Mouse (Mus musculus) T-helper 1 cell (primary cell): Measurements from ENCODE around the gene Rbl1.
"Not testable (repeated sequence)": the region's sequence is repeated elsewhere in the genome, so short reads cannot be mapped to it uniquely, and the experiment has no call there.

ENCODE experiments used
- in situ Hi-C: fragments of 300-600 bp; cut with MboI, MseI; formaldehyde crosslinking; loops from one replicate; pipeline ENCODE4 v1.15.1; 2025; ENCODE audit warnings: high pct_unique_total_duplicates

Gene Rbl1

DNA sequence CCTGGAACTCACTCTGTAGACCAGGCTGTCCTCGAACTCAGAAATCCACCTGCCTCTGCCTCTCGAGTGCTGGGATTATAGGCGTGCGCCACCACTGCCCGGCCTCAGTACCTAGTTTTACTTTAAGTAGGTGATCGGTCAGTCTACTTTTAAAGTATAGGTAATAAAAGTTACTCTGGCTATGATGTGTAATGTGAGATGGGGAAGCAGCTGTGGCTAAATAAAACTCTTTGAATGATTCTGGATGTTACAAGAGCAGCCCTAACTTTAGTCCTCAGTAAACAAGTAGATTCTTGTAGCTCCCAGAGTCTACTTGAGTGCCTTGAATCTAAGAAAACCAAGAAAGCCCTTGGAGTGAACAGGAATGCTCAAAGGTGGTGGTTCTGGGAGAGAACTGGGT is 31.4 kb downstream of the Rbl1 start:
- in situ Hi-C loops: no loop called here

DNA sequence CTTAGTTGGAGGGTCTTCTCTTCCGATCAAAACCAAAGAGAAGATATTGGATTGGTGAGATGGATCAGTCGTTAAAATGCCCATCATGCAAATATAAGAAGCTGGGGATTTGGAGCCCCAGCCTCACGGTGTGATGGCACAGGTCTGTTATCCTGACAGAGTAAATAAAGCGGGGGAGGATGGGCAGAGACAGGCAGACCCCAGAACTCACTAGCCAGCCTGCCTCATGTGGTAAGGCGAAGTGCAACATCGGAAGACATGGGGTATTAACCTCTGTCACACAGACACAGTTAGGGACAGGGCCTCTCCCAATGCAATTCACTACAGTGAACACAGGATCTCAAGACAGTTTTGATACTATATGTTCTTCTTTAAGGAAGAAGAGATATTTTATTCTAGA is 33.7 kb downstream of the Rbl1 start:
- in situ Hi-C loops: no loop called here

DNA sequence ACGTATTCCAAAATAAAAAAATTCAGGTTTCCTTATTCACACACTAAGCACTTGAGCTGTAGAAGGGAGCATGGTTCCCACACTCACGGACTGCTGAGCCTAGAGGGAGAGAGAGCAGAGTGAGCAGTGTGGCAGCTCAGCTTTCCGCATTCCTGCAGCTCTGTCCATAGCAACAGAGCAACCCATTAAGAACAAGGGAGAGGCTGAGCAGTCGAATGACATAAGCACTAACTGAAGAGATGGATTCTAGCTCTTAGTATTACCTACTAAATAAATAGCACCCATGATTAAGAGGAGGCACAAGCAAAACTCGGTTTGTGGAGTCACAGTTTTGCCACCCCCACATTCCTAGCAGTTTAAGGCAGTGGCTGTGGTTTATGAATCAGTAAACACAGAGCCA is 34.2 kb downstream of the Rbl1 start:
- in situ Hi-C loops: no loop called here

DNA sequence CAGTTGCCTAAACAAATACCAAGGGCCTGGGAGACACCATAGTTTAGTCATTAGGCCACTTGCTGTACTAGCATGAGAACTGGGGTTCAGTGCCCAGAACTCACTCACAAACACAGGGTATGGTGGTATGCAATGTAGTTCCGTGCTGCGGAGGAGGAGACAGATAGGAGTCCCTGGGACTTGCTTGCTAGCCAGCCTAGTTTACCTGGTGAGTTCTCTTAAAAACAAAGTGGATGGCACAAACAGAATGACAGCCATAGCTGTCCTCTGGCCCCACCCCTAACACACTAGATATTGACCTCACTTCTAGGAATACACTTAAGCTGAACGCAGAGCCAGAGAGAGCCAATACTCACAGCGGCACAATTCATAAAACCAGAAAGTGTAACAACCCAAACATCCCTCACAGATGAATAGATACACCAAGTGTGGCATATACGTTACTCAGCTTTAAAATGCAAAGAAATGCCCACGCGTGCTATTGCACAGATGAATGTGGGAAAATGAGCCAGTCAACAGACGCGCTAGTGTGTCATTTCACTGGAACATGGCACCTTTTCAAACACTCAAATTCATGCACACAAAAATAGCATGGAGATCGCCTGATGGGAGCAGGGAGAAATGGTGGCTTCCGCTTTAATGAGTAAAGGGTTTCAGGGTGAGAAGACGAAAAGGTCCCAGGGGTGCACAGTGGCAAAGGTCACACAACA is 37.8 kb downstream of the Rbl1 start:
- in situ Hi-C loops: no loop called here

DNA sequence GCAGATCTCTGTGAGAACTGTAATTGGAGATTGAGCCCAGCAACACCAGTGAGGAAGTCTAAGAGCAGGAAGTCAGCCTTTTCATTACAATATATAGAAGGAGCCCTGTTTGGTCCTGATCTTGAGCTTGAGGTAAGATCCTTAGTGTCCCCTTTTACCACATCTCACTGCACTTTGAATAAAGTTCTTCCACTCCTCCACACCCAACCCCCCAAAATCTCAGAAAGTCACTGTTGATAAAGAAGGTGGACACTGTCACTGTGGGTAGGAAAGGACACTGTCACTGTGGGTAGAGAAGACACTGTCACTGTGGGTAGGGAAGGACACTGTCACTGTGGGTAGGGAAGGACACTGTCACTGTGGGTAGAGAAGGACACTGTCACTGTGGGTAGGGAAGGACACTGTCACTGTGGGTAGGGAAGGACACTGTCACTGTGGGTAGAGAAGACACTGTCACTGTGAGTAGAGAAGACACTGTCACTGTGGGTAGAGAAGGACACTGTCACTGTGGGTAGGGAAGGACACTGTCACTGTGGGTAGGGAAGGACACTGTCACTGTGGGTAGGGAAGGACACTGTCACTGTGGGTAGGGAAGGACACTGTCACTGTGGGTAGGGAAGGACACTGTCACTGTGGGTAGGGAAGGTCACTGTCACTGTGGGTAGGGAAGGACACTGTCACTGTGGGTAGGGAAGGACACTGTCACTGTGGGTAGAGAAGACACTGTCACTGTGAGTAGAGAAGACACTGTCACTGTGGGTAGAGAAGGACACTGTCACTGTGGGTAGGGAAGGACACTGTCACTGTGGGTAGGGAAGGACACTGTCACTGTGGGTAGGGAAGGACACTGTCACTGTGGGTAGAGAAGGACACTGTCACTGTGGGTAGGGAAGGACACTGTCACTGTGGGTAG is 38.8 kb downstream of the Rbl1 start:
- in situ Hi-C loops: not testable (repeated sequence)

DNA sequence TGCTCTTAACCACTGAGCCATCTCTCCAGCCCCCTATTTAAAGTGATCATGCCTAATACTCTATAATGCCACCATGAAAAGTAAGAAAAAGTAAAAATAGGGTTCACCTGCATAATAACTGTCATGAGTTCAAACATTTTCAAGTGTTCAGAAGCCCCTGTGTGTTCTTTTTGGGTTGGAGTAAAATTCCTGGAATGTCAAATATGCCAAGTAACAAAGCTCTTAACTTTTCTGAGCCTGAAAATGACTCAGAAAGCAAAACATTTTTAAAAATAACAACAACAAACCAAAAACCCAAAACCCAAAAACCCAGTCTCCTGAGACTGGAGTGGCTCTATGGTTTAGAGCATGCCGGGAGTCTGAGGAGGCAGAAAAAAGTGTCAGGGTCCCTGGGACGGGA is 40.2 kb downstream of the Rbl1 start:
- in situ Hi-C loops: no loop called here

DNA sequence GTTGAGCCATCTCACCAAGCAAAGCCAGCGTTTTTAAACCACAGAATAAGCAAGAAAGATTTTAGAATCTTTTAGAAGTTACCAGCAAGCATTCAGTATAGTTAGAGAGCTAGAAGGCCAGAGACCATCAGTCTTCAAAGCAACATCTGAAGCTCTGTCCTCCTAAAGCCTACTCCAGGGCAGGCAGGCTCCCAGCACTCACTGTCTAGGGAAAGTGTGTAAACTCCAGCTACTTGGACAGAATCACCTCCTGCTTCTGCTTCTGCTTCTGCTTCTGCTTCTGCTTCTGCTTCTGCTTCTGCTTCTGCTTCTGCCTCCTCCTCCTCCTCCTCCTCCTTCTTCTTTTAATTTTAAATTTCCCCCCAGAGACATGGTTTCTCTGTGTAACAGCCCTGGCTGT is 48.3 kb downstream of the Rbl1 start:
- in situ Hi-C loops: no loop called here

DNA sequence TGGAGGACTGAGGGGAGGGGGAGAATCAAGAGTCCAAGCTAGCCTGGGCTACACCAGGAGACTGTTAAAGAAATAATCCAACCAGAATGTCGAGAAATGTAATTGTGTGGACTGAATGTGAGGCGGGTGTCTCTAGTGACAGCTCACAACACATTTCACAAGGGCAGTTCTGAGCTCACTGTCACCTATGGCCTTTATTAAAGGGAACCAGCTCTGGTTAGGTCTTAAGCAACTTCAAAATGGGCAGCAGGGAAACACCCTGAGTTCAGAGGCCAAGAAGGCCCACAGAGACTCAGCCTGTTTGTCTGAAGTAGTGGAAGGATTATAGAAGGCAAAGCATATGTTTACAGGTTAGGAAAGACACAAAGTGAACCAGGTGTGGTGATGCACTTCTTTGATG is 51.1 kb downstream of the Rbl1 start:
- in situ Hi-C loops: no loop called here

DNA sequence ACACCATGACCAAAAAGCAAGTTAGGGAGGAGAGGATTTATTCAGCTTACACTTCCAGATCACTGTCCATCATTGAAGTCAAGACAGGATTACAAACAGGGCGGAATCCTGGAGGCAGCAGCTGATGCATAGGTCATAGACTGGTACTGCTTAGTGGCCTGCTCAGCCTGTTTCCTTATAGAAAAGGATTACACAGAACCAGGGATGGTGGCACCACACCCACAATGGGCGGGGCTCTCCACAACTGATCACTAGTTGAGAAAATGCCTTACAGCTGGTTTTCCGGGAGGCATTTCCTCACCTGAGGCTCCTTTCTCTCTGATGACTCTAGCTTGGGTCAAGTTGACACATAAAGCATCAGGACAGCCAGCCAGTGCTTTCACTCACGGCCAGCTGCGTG is 55.9 kb downstream of the Rbl1 start:
- in situ Hi-C loops: no loop called here

DNA sequence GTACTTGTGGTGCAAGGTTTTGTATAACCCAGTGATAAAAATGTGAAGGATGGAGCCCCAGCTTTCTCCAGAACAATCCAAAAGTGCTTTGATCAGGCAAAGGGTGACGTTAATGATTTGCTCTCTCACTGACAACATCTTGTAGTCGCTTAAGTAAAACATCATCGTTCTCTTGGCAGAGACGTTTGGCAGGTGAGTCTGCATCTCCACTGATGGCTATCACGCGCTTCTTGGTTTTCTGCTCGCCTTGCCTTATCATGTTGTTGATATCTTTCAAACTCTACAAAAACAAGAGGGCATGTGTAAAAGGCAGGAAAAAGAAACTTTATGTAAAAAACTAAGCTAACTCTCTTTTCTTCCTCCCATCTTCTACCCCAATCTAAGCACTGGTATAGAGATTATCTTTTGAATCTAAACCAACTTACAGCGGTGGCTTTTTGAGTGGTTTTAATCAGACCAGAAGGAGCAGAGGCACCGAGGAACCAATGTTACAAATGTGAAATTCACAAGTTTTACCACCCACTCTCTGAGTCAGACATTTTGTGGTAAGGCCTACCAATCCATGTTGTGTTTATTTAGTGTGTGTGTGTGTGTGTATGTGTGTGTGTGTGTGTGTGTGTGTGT is 56.8 kb downstream of the Rbl1 start:
- in situ Hi-C loops: no loop called here

DNA sequence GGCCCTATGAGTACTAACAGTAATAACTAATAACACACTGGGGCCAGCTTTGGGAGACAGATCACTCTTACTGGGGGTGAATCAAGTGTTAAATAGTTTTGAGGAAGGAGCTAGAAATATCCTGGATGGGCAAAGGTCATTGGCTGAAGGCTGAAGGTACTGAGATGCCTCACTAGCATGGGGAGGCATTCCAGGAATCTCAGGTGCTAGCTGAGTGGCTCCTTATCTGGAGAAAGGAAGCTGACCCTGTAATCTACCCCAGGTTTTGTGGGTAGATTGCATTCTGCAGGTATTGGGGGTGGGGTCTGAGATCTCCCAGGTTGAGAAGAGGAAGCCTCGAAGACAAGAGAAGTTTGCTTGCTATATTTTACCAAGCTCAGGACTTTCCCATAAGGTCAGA is 59.2 kb downstream of the Rbl1 start:
- in situ Hi-C loops: no loop called here

DNA sequence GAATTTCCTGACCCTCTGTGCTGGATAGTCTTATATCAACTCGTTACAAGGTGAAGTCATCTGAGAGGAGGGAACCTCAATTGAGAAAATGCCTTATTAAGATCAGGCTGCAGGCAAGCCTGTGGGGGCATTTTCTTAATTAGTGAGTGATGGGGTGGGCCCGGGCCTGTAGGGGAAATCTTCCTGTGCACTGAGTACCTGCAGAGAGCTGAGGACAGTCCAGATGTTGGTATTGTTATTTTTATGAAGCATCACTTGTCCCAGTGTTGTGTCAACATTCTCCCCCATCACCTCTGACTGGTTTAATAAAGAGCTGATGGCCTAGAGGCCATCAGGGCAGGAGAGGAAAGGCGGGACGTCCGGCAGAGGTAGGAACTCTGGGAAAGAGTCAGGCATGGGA is 60.2 kb downstream of the Rbl1 start:
- in situ Hi-C loops: no loop called here

DNA sequence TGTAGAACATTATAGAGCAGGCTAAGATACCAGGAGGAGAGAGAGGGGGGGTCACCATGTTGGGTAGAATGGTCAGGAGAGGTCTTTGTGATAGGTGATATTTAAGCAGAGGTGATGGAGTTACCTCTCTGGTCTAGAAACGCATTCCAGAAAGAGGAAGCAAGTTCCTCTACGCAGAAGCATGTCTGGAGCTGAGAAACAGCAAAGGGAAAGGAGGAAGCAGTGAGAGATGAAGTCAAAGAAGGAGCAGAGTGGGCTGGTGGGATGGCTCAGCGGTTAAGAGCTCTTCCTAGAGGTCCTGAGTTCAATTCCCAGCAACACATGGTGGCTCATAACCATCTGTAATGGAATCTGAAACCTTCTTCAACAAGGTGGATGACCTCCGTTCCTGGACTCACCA is 62.4 kb downstream of the Rbl1 start:
- in situ Hi-C loops: no loop called here

DNA sequence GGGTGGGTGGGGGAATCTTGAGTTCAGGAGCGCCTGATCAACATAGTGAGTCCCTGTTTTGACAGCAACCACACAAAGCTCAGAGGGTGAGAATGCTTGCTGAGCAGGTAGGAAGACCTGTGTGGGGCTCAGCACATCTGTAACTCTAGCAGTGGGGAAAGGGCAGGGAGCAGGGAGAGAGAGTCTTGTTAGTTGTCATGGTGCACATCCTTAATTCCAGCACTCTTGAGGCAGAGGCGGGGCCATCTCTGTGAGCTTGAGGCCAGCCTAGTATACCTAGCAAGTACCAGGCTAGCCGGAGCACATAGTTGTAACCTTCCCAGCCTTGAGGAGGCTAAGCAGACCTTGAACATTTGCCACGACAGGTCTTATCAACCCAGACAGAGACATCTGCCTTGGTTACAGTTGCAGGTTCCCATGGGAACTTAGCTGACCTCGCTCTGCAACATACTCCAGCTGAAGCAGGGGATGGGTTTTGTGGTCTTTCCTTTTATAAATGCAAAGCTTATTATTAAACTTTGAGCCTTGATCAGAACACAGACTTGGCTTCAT is 65.0 kb downstream of the Rbl1 start:
- in situ Hi-C loops: loop anchor here (5.0 kb wide), 1 partner anchor 63 kb away; the partner anchor contains the start of gene Rbl1

DNA sequence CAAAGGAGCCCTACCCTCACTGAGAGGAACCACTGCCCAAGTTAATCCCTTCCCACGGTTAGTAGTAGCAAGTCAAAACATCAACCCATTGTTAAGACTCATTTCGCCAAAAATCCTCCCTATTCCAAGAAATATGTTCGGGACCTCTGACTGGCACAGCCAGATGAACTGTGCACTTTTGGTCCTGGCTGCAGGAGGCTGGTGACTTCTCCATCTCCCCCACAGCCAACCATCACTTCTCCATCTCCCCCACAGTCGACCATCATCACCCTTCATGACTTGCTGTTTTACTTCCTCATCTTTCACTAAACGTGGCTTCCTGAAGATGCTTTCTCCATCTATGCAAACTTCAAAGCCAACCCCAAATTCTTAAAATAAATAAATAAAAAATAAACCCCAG is 65.5 kb downstream of the Rbl1 start:
- in situ Hi-C loops: loop anchor here (5.0 kb wide), 1 partner anchor 63 kb away; the partner anchor contains the start of gene Rbl1

DNA sequence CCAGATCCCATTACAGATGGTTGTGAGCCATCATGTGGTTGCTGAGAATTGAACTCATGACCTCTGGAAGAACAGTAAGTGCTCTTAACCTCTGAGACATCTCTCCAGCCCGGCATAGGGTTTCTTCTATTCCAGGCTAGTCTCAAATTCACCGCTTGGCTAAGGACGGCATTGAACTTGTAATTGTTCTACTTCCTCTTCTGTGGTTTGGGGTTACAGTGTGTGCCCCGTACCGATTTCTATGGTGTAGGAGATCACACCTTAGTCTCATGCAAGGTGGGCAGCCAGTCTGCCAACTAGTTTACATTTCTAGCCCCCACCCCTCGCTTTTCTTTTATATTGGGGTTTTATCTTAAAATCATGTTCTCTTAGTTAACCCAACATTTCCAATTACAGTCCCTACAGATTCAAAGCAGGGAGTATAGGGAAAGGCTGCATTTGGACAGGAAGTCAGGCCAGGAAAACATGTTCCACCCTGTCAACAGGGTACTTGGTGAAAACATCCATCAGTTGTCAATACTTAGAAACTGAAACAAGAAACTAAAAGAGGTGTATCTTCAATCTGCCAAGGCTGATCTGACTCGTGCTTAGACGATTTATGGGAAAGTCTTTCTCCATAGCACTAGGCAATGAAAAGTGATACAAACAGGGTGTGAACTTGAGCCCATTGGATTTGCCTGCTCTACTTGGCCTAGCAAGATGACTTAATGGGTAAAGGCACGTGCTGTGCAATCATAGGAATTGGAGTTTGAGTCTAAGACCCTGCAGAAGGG is 66.2 kb downstream of the Rbl1 start:
- in situ Hi-C loops: loop anchor here (5.0 kb wide), 1 partner anchor 64 kb away; the partner anchor contains the start of gene Rbl1

DNA sequence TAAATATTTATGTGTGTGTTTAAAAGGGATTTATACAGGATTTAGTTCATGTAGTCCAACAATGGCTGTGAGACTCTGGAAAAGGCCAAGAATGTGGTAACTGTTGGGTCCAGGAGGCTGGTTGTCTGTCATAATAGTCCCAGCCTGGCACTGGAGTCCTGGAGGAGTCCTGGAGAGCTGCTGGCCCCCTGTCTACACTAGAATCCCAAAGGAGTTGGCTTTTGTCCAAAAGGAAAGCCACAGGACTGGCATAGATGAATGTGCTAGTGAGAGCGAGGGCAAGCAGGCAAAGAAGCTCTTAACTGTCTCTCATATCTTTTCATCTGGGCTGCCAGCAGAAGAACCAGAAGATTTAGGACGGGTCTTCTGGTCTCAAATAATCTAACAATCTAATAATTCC is 67.7 kb downstream of the Rbl1 start:
- in situ Hi-C loops: loop anchor here (5.0 kb wide), 1 partner anchor 66 kb away; the partner anchor contains the start of gene Rbl1

DNA sequence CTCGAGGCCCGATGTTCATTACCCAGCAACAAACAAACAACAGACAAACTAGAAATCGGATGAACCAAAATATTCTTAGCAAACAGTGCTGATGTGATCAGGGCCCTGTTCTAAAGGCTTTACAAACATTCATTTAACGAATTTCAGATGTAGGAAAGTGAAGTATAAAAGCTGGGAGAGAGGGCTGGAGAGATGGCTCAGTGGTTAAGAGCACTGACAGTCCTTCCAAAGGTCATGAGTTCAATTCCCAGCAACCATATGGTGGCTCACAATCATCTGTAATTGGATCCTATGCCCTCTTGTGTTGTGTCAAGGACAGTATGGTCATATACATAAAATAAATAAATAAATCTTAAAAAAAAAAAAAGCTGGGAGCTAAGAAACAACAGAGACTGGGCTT is 68.2 kb downstream of the Rbl1 start:
- in situ Hi-C loops: loop anchor here (5.0 kb wide), 1 partner anchor 66 kb away; the partner anchor contains the start of gene Rbl1

DNA sequence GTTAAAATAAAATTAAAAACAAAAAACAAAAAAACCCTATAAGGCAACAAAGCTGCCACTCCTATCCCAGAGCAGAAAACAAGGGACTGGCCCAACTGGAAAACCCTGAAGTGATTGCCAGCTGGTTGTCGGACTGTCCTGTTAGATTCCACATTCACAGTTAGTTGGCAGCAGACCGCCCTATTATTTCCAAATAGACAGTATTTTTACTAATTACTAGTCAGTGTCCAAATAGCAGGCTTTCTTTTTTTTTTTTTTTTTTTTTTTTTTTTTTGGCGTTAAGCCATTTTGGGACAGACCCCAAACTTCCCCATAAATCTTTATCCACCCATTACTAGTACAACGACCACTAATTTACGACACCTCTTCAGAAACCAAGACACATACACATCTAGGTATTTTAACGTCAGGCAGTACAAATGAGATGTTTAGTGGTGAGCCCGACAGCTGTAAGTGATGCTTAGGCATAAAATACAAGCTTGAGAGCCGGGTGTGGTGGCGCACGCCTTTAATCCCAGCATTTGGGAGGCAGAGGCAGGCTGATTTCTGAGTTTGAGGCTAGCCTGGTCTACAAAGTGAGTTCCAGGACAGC is 68.7 kb downstream of the Rbl1 start:
- in situ Hi-C loops: loop anchor here (5.0 kb wide), 1 partner anchor 67 kb away; the partner anchor contains the start of gene Rbl1

DNA sequence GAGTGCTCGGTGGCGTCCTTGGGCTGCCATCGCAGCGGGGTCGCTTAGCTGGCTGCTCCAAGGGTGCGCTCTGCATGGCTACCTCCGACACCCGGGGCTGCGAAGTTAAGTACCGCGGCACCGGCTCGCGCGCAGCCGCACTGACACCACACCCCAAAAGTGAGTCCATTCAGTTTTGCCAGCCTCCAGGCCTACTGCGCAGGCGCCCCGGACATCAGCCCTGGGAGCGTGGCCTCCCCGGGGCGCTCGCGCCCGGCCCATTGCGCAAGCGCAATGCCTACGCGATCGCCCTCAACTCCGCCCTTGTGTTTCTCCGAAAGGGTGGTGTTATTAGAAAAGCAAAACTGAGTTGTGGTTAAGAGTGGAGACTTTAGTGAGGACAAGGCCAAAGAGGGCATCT is 69.3 kb downstream of the Rbl1 start, which contains the start of gene Samhd1:
Gene Samhd1, minus strand, starts transcription at position 252 of the 400 bp plus-strand sequence.
- in situ Hi-C loops: loop anchor here (5.0 kb wide), 1 partner anchor 67 kb away; the partner anchor contains the start of gene Rbl1
